Mouse (Mus musculus): ENCODE measurements at regions not wholly inside any gene's neighbourhood (a gene's known extent, or its start where the extent isn't known, plus 50 kb on each side); places are given as distances from the start of the nearest gene placed in this dataset.
"Not testable (repeated sequence)": the region's sequence is repeated elsewhere in the genome, so short reads cannot be mapped to it uniquely, and the experiment has no call there.

DNA sequence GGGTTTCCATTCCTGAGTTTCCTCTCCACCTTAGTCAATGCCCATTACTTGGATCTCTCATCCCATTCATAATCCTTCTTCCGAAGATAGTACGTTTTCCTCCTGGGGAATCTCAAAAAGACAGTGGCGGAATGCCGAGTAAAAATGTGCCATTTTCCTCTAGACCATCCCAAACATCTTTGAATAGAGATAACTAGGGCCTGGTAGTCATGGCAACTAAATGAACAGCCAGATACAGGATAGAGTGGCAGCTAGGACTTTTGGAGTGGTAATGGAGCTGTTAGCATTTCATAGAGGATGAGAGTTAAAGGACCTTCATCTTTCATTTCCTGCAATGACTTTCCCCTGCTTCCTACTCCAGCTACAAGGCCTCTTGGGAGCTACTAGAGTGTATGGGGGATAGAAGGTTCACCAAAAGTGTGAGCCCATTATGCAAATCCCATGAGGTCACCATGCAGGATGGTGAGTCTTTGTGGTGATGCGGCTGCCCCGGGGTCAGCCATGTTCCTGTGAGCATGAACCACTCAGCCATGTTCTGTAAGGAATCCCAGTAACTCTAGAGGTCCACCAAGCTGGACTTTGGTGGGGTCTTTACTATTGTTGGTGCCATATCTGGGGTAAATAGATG, 317.4 kb upstream of the Shh start:
- no peak for DNase-seq (ENCODE audit: low read depth, low spot score)
- 97% methylated on average over 6 of the region's 6 CpGs for WGBS

DNA sequence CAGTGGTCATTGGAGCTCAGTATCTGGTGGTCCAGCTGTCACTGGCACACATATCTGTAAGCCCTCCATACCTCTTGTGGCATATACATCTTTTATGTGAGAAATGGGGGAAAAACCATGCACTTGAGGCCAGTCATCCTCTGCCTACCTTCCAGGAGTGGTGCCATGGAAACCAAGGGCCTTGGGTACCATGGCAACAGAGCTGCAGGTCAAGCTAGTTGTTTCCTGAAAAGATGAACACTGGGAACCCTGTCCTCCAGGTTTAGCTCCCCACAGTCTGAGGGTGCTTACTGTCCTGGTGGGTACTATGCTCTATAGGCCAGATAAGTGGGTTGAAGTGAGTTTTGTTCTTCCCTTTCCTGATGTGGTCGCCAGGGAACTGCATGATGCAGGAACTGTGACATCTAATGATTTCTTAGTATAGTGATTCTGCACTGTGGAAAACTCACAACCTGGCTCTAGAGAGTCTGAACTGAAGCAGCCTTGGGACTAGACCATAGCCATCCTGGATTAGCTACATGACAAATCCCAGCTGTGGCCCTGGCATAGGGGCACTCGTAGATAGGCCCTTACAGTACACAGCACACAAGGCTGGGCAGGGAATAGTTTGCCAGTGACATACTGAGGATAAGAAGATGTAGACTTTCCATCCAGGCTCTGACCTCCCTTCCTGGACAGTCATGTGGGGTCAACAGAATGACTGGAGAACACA, 308.7 kb upstream of the Shh start:
- 78% methylated on average over 2 of the region's 2 CpGs for WGBS
- no peak for DNase-seq (ENCODE audit: low read depth, low spot score)

DNA sequence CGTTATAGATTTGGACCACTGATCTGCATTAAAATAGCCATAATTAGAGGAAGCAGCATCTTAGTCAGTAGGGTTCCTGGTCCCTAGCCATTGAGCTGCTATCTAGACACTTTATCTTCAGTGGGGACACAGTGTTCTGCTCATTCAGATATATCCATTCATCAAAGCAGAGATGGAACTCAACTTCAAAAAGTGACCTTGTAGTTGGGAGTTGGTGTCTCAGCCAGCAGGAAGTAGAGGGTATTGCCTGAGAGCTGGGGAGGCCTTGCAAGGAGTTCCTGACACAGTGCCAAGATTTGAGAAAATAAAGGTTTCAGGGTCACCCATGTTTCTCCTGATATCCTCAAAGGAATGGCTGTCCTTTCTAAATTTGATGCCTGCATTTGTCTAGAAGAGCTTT, 304.7 kb upstream of the Shh start:
- 86% methylated on average over 1 of the region's 1 CpGs for WGBS
- DNase-seq (ENCODE audit: low read depth, low spot score) = no peak

DNA sequence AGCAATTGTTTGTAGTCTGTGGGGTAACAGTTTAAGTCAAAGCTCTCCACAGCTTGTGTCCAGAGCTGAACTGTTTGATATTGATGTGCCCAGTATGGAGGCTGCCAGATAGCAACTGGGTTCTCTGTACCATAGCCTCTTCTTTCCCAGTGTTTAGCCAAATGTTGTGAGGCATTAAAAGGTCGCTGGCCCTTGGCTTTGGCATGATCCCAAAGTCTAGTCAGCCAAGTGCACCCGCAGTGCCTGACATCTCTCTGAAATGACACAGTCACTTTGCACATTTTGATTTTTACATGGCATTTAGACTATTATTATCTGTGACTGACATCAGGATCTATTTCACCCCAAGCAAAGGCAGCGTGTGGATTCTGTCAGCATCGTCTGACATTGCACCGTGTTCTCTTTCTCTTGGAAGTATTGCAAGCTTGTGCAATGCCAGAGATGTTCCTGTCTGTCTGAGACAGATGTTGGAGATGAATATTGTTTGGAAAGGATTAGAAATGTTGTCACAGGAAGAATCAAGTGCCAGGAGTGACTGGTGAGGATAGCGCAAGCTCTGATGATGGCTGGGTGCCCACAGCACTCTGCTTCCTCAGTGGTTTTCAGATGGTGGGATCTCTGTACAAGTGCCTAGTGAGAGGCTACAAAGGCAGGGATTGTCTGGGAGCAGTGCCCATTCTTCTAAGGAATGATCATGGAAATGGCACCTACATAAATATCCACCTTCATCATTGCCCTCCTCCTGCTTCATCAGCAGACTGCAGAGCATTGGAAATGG, 289.3 kb upstream of the Shh start:
- DNase-seq (ENCODE audit: low read depth, low spot score) = no peak
- WGBS = 83% methylated on average over 6 of the region's 6 CpGs

DNA sequence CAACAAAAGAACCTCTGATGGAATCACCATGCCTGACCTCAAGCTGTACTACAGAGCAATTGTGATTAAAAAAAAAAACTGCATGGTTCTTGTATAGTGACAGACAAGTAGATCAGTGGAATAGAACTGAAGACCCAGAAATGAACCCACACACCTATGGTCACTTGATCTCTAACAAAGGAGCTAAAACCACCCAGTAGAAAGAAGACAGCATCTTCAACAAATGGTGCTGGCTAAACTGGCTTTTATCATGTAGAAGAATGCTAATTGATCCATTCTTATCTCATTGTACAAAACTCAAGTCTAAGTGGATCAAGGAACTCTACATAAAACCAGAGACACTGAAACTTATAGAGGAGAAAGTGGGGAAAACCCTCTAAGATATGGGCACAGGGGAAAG, 284.8 kb upstream of the Shh start:
- DNase-seq (ENCODE audit: low read depth, low spot score) = not testable (repeated sequence)

DNA sequence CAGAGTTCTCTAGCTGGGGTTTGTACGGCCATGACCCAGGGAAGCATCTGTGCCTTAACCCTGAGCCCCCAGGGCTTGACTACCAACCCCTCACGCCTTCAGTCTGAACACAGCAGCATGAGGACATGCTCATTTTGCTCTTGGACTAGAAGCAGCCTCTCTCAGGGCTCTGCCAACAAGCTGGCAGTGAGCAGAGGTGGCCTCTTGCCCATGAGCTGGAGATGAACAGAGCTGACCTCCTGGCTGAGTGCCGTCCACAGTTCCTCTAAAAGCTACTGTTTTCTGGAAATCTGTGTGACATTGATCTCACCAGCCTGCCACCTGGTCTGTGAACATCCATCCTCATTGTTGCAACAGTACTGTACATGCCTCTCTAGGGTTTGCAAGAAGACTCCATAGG, 267.7 kb upstream of the Shh start:
- DNase-seq (ENCODE audit: low read depth, low spot score) = no peak
- WGBS = 93% methylated on average over 3 of the region's 3 CpGs

DNA sequence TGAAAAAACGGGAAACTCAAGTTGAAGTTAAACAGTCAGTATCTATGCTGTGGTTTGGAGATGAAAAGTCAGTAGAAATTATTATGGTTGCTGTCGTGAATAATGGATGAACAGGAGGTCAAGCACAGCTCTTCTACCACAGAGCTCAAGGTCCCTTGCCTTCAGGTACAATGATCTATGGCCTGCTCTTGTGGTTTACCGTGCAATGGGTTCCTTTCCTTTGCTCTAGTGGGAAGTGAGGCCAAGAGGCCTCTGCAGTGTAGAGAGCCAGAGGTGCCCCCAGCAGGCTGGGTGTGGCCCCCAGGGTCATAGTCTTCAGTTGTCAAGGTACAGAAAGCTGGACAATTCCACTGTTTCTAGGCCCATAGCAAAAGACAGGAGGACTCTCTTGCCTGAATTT, 255.0 kb upstream of the Shh start:
- no peak for DNase-seq (ENCODE audit: low read depth, low spot score)
- 63% methylated on average over 3 of the region's 3 CpGs for WGBS

DNA sequence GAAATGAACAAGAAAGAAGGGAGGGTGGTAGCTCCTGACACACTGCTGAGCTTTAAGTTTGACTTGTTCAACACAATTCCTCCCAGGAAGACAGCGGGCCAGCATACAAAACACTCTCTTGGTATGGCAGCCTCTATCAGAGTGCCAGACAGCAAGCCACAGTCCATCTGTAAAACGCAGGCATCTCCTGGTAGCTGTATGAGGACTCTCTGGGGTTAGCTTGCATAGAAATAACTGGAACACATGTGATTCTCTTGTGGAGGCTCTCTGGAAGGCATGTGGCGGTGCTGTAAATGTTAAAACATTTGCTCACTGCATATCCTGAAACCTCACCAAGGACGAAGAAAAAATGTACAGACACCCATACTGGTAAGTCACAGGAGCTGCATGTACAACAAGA, 247.9 kb upstream of the Shh start:
- 90% methylated on average over 4 of the region's 4 CpGs for WGBS
- no peak for DNase-seq (ENCODE audit: low read depth, low spot score)

DNA sequence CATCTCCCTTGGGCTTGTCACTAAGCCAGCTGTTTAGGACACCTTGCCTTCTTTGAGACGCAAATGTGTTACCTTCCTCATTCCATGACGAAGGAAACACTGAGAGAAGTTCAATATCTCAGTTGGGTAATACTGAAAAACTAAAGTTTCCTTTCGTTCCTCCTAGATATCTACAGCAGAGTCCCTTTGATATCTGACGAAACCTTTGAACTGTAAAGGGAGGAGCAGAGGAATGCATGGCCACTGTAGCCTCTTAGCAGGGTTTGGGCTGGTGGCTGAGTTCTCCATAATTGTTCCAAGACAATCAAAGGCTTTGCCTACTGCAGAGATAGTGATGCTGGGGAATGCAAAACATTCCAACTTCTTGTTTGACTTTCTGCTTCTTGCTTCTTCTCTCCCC, 243.5 kb upstream of the Shh start:
- WGBS = 40% methylated on average over 4 of the region's 4 CpGs

DNA sequence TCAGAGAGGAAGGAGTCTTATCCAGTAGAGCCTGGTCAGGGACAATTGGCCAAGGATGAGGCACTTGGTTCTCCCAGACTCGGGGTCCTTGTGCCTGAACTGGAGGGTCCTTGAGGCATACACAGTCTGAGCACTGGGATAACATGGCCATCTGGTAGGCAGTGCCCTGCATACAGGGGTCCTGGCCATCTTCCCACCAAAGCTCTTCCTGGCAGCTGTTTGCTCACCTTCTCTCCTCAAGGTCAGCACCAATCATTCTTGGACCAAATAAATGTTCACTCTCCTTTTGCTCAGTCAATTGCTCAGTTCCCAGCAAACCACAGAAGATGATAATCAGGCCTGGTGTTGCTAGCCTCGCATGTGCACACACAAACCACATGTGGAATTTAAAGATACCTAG, 242.6 kb upstream of the Shh start:
- DNase-seq (ENCODE audit: low read depth, low spot score) = no peak
- whole genome bisulfite sequencing = 81% methylated on average over 2 of the region's 2 CpGs

More for the DNA sequence above, 243.5 kb upstream of the Shh start:
- no peak for DNase-seq (ENCODE audit: low read depth, low spot score)

DNA sequence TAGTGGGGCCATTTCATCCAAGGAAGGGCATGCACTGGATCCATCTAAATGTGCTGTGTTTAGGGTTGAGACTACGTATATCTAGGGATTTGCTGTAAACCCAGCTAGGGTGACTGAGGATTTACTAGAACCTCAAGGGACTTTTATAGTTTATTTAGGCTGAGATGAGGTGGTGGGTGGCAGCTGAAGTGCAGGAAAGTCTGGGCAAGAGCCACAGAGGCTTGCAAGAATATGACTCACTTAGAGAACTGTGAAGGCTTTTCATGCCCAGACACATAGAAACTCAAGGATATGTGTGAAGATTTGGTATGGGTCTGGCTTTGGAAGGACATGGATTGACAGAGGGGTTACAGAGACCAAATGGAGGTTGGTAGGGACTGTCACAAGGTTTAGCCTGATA, 237.3 kb upstream of the Shh start:
- DNase-seq (ENCODE audit: low read depth, low spot score) = no peak
- 67% methylated on average over 1 of the region's 1 CpGs for WGBS

DNA sequence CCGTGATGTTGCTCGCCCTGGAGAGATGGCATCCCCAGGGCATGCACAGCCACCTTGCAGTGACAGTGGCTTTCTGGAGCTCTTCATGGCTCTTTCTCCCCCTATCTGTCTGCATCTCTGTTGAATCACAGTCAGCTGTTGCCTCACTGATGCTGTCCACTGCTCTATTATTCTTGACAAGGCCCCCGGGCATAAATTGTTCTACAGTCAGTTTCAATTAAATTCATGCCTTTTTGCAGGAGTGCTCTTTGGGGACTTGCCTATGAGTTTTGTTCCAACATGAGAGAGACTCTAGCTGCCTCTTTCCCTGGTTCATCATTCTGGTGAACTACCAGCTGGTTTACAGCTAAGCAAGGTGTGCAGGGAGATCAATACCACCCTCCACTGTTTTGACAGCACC, 229.9 kb upstream of the Shh start:
- WGBS = 84% methylated on average over 3 of the region's 3 CpGs
- DNase-seq (ENCODE audit: low read depth, low spot score) = no peak

DNA sequence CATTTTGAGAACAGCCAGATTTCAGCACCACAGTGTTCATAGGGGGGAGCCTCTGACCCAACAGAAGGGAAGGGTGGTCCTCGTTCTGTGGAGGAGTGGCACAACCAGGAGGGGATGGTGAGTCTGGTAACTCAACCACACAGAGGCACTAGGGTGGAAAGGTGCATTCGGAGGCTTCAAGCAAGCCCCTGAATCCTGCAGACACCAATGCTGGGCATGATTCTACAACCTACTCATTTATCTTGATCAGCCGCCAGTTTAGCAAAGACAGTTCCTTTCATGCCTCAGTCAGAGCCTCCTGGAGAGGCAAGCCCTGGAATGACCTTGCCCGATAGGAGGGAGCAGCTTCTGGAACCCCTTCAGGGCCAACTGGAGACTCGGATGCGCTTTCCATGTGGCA, 223.1 kb upstream of the Shh start:
- WGBS = 56% methylated on average over 6 of the region's 6 CpGs
- no peak for DNase-seq (ENCODE audit: low read depth, low spot score)

DNA sequence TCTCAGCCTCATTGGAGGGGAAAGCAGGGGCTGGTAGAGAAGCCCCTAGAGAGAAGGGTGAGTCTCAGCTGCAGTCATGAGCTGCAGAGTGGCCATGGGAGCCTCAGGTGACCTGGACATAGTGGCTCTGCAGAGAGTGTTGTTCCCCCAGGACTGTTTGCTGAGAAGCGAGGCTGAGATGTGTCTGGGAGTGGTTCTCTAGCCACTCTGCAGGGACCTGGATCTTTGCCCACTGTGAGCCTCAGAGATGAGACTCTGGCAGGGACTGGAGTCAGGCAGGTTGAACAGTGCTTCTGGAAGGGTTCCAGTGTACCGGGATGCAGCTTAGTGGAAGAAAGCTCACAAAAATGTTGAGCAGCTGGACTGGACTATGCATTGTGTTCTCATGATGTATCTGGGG, 222.6 kb upstream of the Shh start:
- peak; percentile 32 for DNase-seq (ENCODE audit: low read depth, low spot score)
- 15% methylated on average over 2 of the region's 2 CpGs for WGBS

DNA sequence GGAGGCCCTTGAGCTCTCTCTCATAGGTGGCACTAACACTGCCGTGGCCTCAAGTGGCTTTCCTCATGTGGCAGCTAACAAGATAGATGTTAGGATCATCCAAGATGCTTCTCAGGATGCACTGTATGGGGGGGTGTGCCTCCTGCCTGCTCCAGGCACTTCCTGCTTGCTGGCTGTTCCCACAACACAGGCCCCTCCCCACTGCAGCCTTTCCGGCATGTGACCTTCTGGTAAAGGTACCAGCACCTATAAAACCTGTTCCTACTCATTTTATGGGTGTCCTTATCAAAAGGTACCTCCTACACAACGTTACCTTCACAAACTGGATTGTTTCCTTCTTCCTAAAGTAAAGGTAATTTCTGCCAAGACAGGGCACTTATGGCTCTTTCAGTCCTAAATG, 222.1 kb upstream of the Shh start:
- peak; percentile 51 for DNase-seq (ENCODE audit: low read depth, low spot score)
- WGBS = 24% methylated on average over 3 of the region's 3 CpGs

DNA sequence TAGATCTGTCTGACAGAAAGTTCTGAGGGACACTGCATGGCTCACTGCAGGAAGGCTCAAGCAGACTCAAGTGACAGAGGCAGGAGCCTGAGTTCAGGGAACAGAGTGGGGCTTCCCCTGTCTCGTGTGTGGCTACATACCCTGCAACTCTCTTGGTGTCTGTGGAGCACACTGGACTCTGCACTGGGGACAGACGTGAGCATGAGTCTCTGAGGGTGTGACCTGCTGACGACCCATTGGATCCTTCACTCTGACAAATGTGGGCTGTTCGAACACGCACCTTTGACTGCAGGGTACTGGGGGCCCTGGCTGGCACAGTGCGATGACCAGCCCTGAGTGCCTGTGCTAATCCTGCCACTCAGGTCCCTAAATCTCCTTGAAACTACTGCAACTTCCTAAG, 215.8 kb upstream of the Shh start:
- 52% methylated on average over 6 of the region's 6 CpGs for WGBS
- no peak for DNase-seq (ENCODE audit: low read depth, low spot score)

DNA sequence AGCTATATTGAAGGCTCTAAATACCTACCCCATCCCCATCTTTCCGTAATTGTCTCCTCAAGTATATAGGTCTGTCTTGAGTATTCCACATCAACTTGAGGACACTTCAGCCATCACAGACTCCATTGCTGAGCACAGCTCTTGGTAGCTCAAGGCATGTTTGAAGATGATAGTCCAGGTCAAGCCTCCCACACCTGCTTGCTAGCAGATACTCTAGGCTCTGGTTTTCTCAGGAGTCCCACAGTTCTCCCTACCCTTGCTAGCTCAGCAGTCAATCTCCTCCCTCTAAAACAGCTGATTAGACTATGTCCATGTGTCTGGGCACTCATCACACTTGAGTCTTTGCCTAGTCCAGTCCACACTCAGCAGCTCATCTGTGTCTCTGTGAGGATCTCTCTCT, 213.3 kb upstream of the Shh start:
- 100% methylated on average over 1 of the region's 1 CpGs for WGBS
- no peak for DNase-seq (ENCODE audit: low read depth, low spot score)

DNA sequence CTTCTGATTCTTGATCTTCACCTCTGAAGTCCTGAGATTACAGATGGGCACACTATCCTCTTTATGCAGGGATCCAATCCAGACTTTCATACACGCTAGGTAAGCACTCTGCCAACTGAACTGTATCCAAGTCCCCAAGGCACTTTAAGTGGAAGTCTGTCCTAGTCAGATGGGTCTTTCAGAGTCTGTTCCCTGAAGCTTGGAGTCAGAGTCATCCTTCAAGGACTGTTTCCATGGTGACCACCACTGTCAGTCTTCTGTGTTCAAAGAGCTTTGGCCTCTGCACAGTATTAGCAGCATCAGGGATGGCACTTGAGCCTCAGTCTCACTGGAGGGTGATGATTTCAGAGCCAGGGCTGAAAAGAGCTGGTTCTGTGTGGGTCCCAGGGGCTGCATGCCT, 212.7 kb upstream of the Shh start:
- WGBS = 81% methylated on average over 1 of the region's 1 CpGs
- no peak for DNase-seq (ENCODE audit: low read depth, low spot score)

DNA sequence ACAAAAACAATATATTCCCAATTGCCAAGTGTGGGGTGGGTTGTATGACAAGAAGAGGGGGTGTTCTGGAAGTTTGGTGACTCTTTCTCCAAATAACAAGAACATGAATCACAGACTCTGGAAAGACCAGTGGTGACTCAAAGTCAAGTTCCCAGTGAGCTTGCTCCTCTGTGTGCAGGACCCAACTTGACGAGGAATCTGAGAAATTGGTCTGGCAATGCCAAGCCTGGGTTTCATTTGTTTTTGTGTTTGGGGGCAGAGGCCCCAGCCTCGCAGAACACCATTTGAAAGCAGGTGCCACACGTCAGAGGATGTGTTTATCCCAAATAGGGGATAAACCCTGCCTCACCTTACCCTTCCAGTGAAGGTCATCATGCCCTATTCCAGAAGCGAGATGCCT, 163.1 kb upstream of the Shh start:
- 87% methylated on average over 4 of the region's 4 CpGs for WGBS
- DNase-seq (ENCODE audit: low read depth, low spot score) = no peak

DNA sequence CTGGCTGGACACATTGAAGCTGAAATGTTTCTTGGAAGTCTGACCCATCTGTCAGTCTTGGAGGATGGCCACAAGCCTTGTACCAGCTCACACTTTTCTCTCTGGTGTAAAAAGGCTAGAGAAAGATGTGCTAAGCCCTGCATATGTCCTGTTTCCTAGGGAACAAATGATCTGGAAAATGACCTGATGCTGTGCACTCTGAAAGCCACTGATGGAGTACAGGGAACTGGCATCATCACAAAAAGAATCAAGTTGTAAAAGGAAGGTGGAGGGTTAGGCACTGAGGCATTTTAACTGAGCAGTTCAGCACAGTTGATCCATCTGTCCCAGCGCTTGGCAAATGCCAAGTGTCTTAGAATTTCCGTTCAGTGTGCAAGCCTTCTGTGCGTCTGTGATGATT, 144.8 kb upstream of the Shh start:
- WGBS = 85% methylated on average over 3 of the region's 3 CpGs
- no peak for DNase-seq (ENCODE audit: low read depth, low spot score)
